Mouse (Mus musculus) T-helper 2 cell (primary cell): ENCODE results near the gene P4ha2.
"Not testable (repeated sequence)": the region's sequence is repeated elsewhere in the genome, so short reads cannot be mapped to it uniquely, and the experiment has no call there.

Experiments used
- in situ Hi-C: fragments of 300-600 bp; cut with MboI, MseI; formaldehyde crosslinking; loops from one replicate; pipeline ENCODE4 v1.15.1; 2025; ENCODE audit warnings: high pct_unique_total_duplicates

The P4ha2 gene

GRCm38 (mm10) chr11:54134905-54135304 lies 35.0 kb downstream of the P4ha2 start:
- in situ Hi-C loops: loop anchor here (10.0 kb wide), 1 partner anchor 230 kb away; no protein-coding TSS in a partner anchor

DNA sequence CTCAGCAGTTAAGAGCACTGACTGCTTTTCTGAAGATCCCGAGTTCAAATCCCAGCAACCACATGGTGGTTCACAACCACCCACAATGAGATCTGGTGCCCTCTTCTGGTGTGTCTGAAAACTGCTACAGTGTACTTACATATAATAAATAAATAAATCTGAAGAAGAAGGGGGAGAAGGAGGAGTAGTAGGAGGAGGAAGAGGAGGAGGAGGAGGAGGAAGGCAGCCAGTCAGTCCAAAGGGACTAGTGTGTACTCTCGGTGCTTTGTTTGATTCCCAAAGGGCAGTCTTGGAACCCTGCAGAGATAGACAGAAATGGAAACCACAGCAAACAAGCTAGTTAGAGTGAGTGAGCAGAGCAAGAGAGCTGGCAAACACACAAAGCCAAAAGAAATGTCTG lies 40.3 kb downstream of the P4ha2 start:
- in situ Hi-C loops: not testable (repeated sequence)

DNA sequence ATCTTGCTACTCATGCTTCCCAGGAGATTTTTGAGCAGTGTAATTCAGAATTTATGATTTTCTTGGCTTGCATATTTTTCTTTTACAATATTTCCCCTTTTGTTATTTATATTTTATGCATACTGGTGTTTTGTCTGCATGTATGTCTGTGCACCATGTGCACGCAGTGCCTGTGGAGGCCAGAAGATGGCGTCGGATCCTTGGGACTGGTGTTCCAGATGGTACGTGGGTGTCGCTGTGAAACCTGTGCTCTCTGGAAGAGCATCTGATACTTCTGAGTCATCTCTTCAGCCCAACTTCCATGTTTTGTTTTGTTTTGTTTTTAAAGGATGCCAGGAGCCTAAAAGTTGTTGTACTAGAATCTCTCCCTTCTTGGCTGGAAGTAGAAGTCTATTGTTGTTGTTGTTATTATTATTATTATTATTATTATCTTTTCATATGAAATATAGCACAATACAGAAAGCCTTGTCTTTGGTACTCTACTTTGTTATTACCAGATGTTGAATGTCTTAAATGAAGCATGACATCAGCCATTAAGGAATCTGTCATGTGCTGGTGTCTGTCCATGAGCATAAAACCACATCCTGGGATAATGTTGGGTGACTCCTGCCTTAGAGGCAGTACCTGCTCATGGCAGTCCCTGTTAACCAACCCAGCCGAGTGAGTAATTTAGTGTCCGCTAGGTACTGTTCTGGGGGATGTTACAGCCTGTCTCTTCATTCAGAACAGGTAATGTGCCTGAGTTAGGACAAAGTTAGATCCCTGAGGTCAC lies 41.5 kb downstream of the P4ha2 start:
- in situ Hi-C loops: no loop called here

- in situ Hi-C loops: no loop called here
Measured at GRCm38 (mm10) chr11:54144886-54145285, 45.0 kb downstream of the P4ha2 start.

GRCm38 (mm10) chr11:54145990-54146389 lies 46.1 kb downstream of the P4ha2 start:
- in situ Hi-C loops: no loop called here

DNA sequence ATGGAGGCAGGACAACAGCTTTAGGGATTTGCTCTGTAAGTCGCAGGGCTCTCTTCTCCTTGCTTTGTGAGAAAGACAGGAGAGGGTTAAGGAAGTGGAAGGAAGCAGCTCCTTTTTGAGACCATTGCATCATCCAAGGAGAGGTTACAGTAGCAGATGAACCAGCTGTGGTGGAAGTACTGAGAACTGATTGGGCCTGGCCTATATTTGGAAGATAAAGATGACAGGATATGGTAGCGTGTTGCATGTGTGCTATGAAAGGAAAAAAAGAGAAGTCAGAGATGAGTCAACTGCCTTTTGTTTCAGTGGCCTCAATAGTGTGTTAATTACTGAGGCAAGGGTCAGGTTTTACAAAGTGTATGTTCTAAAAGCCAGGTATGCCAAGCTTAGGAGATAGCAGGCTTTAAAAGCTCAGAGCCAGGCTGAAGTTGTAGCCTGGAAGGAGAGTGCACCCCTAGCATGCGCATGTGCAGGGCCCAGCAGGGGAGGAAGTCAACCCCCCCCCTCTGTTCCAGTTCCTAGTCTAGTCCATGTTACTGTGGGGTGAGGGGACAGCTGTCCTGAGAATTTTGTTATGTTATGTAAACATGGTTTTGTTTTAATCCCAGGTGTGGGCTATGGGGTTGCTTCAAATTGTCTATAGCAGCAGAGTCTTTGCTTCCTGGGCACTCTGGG lies 50.0 kb downstream of the P4ha2 start:
- in situ Hi-C loops: no loop called here

GRCm38 (mm10) chr11:54151141-54151540 lies 51.2 kb downstream of the P4ha2 start:
- in situ Hi-C loops: no loop called here

- in situ Hi-C loops: no loop called here
Measured at GRCm38 (mm10) chr11:54152957-54153356, 53.1 kb downstream of the P4ha2 start.

DNA sequence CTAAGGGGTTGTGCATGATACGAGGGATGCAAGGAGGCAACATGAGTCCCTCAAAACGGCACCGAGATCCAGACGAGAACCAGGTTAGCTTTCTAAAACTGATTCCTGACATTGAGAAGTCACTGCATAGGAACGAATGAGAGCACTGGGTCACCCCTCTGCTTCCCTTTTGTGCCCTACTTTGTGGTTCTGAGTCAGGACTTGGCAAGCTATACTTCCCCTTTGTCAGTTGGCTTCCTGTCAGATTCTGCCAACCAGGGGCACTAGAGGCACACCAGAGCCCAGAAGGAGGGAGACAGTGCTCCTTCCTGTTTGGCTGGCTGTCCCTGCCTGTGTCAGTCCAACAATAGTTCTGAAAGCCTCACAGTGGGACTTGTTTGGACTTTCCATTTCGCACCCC lies 56.0 kb downstream of the P4ha2 start:
- in situ Hi-C loops: no loop called here

GRCm38 (mm10) chr11:54156504-54156903 lies 56.6 kb downstream of the P4ha2 start:
- in situ Hi-C loops: no loop called here

DNA sequence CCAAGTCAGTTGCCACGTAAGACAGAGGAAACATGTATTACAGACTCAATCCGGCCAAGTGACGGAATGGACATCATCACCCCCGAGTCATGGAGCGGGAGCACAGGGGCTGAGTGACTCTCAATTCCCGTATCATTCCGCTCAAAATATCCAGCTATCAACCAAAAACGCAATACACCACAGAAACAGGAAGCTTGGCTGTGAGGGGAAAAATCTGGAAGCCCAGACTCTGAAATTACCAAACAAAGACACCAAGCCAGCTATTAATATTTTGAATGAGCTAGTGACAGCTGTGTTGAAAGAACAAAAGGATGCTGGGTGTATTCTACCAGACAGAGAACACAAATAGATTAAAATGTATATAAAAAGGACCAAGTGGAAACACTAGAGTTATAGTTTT lies 57.7 kb downstream of the P4ha2 start:
- in situ Hi-C loops: no loop called here

GRCm38 (mm10) chr11:54160435-54160834 lies 60.5 kb downstream of the P4ha2 start:
- in situ Hi-C loops: no loop called here

- in situ Hi-C loops: no loop called here
Measured at GRCm38 (mm10) chr11:54160920-54161319, 61.0 kb downstream of the P4ha2 start.

DNA sequence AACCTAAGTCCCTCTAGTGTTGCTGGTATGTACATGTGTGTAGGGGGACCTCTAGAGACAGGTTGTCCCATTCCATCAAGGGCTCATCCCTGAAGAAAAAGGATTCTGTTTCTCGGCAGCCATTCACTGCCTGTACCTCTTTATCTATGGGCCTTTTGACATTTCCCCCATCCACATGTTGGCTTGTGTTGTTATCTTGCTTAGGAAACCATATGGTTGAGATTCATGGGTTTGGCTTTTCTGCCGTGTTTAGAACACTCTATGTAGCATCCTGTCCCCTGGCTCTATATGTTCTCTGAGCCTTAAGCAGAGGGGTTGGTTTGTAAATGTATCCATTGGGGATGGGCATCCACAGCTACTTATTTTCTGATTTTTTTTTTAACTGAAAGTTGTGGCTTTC lies 61.6 kb downstream of the P4ha2 start:
- in situ Hi-C loops: no loop called here

DNA sequence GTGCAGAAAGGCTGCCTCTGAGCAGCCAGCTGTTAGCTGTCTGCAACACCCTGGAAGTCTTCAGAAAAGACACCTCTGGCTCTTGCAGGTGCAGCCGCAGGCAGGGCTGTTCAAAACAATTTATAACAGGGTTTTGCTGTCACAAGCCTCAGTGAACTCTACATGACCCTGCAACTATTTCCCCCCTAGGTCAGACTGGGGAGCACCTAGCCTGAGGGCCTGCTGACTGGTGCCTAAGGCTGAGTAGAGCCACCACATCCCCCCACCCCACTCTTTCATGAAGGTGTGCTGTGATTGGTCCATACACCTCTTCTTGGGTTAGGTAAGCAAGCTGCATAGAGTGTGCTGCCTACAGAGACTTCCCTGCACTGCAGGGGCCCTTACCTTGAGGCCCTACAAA lies 63.1 kb downstream of the P4ha2 start:
- in situ Hi-C loops: no loop called here

- in situ Hi-C loops: no loop called here
Measured at GRCm38 (mm10) chr11:54169432-54170295, 69.8 kb downstream of the P4ha2 start.

GRCm38 (mm10) chr11:54171175-54171574 lies 71.3 kb downstream of the P4ha2 start:
- in situ Hi-C loops: no loop called here

DNA sequence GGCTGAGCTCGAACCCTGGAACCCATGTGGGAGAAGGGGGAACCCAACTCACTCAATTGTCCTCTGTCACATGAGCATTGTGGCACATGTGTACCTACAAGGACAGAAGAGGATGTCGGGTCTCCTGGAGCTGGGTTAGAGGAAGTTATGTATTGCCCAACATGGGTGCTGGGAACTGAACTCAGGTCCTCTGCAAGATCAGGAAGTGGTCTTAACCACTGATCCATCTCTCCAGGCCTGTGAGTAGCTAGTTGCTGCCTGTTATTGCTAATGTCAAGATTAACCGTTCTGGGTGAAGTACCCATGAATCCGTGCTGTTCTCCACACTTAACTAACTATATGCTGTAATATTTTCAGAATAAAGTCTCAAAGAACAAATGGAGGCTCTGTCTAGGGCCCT lies 74.3 kb downstream of the P4ha2 start:
- in situ Hi-C loops: no loop called here

DNA sequence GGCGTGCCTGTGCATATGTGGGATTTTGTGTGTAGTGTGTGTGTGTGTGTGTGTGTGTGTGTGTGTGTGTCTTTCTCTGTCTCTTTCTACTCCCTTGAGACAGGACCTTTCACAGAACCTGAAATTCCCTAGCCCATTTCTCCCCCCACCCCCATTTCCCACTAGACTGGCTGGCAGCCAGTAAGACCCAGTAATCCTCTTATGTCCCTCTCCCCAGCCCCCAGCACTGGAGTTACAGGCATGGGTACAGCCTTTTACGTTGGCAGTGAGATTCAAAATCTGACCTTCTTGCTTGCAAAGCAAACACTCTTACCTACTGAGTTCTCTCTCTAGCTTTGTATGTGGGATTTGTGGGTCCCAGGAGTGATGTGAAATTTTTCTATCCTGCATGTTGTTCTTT lies 75.0 kb downstream of the P4ha2 start:
- in situ Hi-C loops: no loop called here
